Mouse (Mus musculus): ENCODE data around the gene Ptprz1.

GRCm38 (mm10) chr6:23055734-23056133 is 180.4 kb downstream of the Ptprz1 start:
- TF ChIP-seq CTCF (IDR thresholded peaks at IDR 0.05; ENCODE audit: low read depth, low read length) (no peak), POLR2A (IDR thresholded peaks at IDR 0.05; ENCODE audit: insufficient read depth, low read length) (no peak)
